ENCODE assay signal across 19 mouse cellular contexts in genomic region chr17:25735745-25736144, GRCm38 (mm10). TPM values are rescaled to one million over a fixed set of nuclear protein-coding genes. Genes with fewer than 3 reads are reported as not detected.
"Had no signal": no experiment of that assay in that cellular context is flagged by ENCODE, and none has a peak within 500 bp of the region (broad histone marks: within the 10 kb centered on the region; RNA-seq: fewer than 3 reads in every experiment).

Gene Mslnl, plus strand, starts transcription at chr17:25736042.

- H3K27ac ChIP-seq: liver, embryonic 13.5 days; macrophage; midbrain, embryonic 12.5 days; stomach, embryonic 15.5 days had no signal

- ATAC-seq: intestine, embryonic 16.5 days; midbrain, embryonic 16.5 days had no signal

- H3K4me2 ChIP-seq: liver, embryonic 13.5 days; lung, embryonic 14.5 days; midbrain, embryonic 12.5 days; stomach, embryonic 15.5 days had no signal

- H3K27me3 ChIP-seq: stomach, embryonic 15.5 days had no signal

- DNase-seq: kidney, adult 18-20 months; kidney, adult 9 months; kidney, postnatal 14 days; kidney, postnatal 4 days; left cerebral cortex, postnatal 4 days; liver, embryonic 13.5 days; lung, embryonic 14.5 days; spleen, adult 18-20 months; thymus, adult 2 months; thymus, postnatal 25 days had no signal

- H3K9ac ChIP-seq: liver, embryonic 13.5 days; lung, embryonic 14.5 days; midbrain, embryonic 12.5 days; stomach, embryonic 15.5 days had no signal

- H3K9me3 ChIP-seq: liver, embryonic 13.5 days; midbrain, embryonic 12.5 days; stomach, embryonic 15.5 days had no signal

- H3K4me3 ChIP-seq: liver, embryonic 13.5 days; midbrain, embryonic 12.5 days; stomach, embryonic 15.5 days had no signal

- H3K36me3 ChIP-seq: liver, embryonic 13.5 days; stomach, embryonic 15.5 days had no signal

- H3K4me1 ChIP-seq: midbrain, embryonic 12.5 days; stomach, embryonic 15.5 days had no signal

RNA-seq across cellular contexts. Expression of gene Mslnl, which starts in this region (rescaled TPM):
- polyA plus RNA-seq: kidney, embryonic 16.5 days; liver, adult 2 months; liver, embryonic 13.5 days; liver, embryonic 16.5 days; macrophage; midbrain, embryonic 12.5 days; midbrain, embryonic 16.5 days; neural tube, embryonic 14.5 days; stomach, embryonic 15.5 days had no signal
